8 mouse cellular contexts compared by ENCODE assay signal in genomic region chr7:127769651-127770038, GRCm38 (mm10). TPM values are rescaled to one million over a fixed set of nuclear protein-coding genes. Genes with fewer than 3 reads are reported as not detected.
DNase-seq lines count a peak whose midpoint lies in the region; ATAC-seq and TF ChIP-seq lines count a peak whose summit lies in the region.

Gene Orai3 (plus strand): TSS chr7:127769815.

- H3K27ac ChIP-seq in embryonic facial prominence, embryonic 13.5 days: peak within 1 kb of the TSS; percentile 94
- peak within 1 kb of the TSS; percentile 83 for H3K27ac ChIP-seq in kidney, adult 2 months (ENCODE audit: insufficient read depth, low read depth, low read length)
- H3K27ac ChIP-seq in limb, embryonic 14.5 days (replicated peaks; ENCODE audit: low read depth, low read length): peak within 1 kb of the TSS; percentile 94
- peak within 1 kb of the TSS; percentile 66 for H3K27ac ChIP-seq in midbrain, embryonic 16.5 days (ENCODE audit: low read length)

- no peak for TF ChIP-seq CTCF in kidney, adult 2 months (conservative IDR thresholded peaks at IDR 0.05; ENCODE audit: insufficient read depth, insufficient read length, low read depth, low read length)

- H3K9ac ChIP-seq in embryonic facial prominence, embryonic 13.5 days: peak within 1 kb of the TSS; percentile 92
- H3K9ac ChIP-seq in limb, embryonic 14.5 days (ENCODE audit: low read depth, low read length, severe bottlenecking): peak within 1 kb of the TSS; percentile 81
- peak within 1 kb of the TSS; percentile 70 for H3K9ac ChIP-seq in midbrain, embryonic 16.5 days (ENCODE audit: low read depth, low read length)

- peak within 1 kb of the TSS; percentile 93 for H3K4me2 ChIP-seq in embryonic facial prominence, embryonic 13.5 days
- peak within 1 kb of the TSS; percentile 92 for H3K4me2 ChIP-seq in limb, embryonic 14.5 days (replicated peaks; ENCODE audit: low read depth, low read length, severe bottlenecking)
- peak within 1 kb of the TSS; percentile 71 for H3K4me2 ChIP-seq in midbrain, embryonic 16.5 days (ENCODE audit: low read length)

- peaks cover 31% of the 10 kb centered on the region for H3K4me1 ChIP-seq in embryonic facial prominence, embryonic 13.5 days
- H3K4me1 ChIP-seq in kidney, adult 2 months (ENCODE audit: control insufficient read depth, insufficient read depth, low read length): peaks cover 6% of the 10 kb centered on the region; the same call in 1 of the 2 replicates
- peaks cover 10% of the 10 kb centered on the region for H3K4me1 ChIP-seq in limb, embryonic 14.5 days (ENCODE audit: control insufficient read depth, insufficient read depth, low read length)
- peaks cover 16% of the 10 kb centered on the region for H3K4me1 ChIP-seq in midbrain, embryonic 16.5 days (ENCODE audit: control insufficient read depth, insufficient read depth, low read length)

- 1% methylated on average over 24 of the region's 24 CpGs for WGBS in embryonic facial prominence, embryonic 13.5 days
- WGBS in kidney, adult 2 months: 1% methylated on average over 24 of the region's 24 CpGs
- WGBS in limb, embryonic 14.5 days: 0% methylated on average over 24 of the region's 24 CpGs
- under 1% methylated on average over 24 of the region's 24 CpGs for WGBS in midbrain, embryonic 16.5 days

- H3K36me3 ChIP-seq in embryonic facial prominence, embryonic 13.5 days: peaks cover 39% of the 10 kb centered on the region
- H3K36me3 ChIP-seq in kidney, adult 2 months (ENCODE audit: control insufficient read depth, insufficient read depth, low read length): no peaks in the 10 kb centered on the region
- peaks cover 39% of the 10 kb centered on the region for H3K36me3 ChIP-seq in limb, embryonic 14.5 days (ENCODE audit: control insufficient read depth, insufficient read depth, low read length)
- H3K36me3 ChIP-seq in midbrain, embryonic 16.5 days (ENCODE audit: control insufficient read depth, insufficient read depth, low read length): peaks cover 21% of the 10 kb centered on the region

- no peaks in the 10 kb centered on the region for H3K9me3 ChIP-seq in embryonic facial prominence, embryonic 13.5 days
- no peaks in the 10 kb centered on the region for H3K9me3 ChIP-seq in limb, embryonic 14.5 days (ENCODE audit: control insufficient read depth, low read length)
- H3K9me3 ChIP-seq in midbrain, embryonic 16.5 days (replicated peaks; ENCODE audit: control insufficient read depth, low read length, poor library complexity, severe bottlenecking): no peaks in the 10 kb centered on the region

- peak; percentile 77 to 83 for DNase-seq in left cerebral cortex, adult 18-20 months (ENCODE audit: low spot score in 2 of 2)
- no peak for DNase-seq in left cerebral cortex, adult 11 months (ENCODE audit: low spot score)
- DNase-seq in heart, adult 18-20 months: peak; percentile 94 to 95
- peak; percentile 94 for DNase-seq in kidney, adult 2 months
- DNase-seq in limb, embryonic 14.5 days (ENCODE audit: low spot score): peak; percentile 89
- peak; percentile 73 to 80 for DNase-seq in spleen, postnatal 14 days (ENCODE audit: low spot score in 2 of 2)

- peak within 1 kb of the TSS; percentile 63 for H3K4me3 ChIP-seq in embryonic facial prominence, embryonic 13.5 days
- H3K4me3 ChIP-seq in kidney, adult 2 months (ENCODE audit: insufficient read depth, low read depth, low read length): peak within 1 kb of the TSS; percentile 95
- peak within 1 kb of the TSS; percentile 70 for H3K4me3 ChIP-seq in limb, embryonic 14.5 days (replicated peaks; ENCODE audit: low read length)
- H3K4me3 ChIP-seq in midbrain, embryonic 16.5 days (ENCODE audit: low read depth, low read length): peak within 1 kb of the TSS; percentile 44

- peak; percentile 67 for ATAC-seq in embryonic facial prominence, embryonic 13.5 days (ENCODE audit: insufficient number of reproducible peaks, insufficient read depth, low FRiP score, low TSS enrichment, low read depth)
- peak; percentile 64 for ATAC-seq in limb, embryonic 14.5 days (ENCODE audit: low FRiP score, low read depth)
- peak; percentile 57 for ATAC-seq in midbrain, embryonic 16.5 days

- peak; percentile 87 for TF ChIP-seq POLR2A in kidney, adult 2 months (IDR thresholded peaks at IDR 0.05; ENCODE audit: low read depth, low read length)
- TF ChIP-seq POLR2A in limb, embryonic 14.5 days (IDR thresholded peaks at IDR 0.05; ENCODE audit: borderline replicate concordance, extremely low read depth, insufficient read depth, insufficient read length): peak; percentile 54; the same call in 1 of the 2 replicates

- no peaks in the 10 kb centered on the region for H3K27me3 ChIP-seq in embryonic facial prominence, embryonic 13.5 days
- H3K27me3 ChIP-seq in kidney, adult 2 months (replicated peaks; ENCODE audit: control insufficient read depth, insufficient read depth, low read length): no peaks in the 10 kb centered on the region
- H3K27me3 ChIP-seq in limb, embryonic 14.5 days (ENCODE audit: control insufficient read depth, insufficient read depth, low read length): no peaks in the 10 kb centered on the region
- H3K27me3 ChIP-seq in midbrain, embryonic 16.5 days (ENCODE audit: control insufficient read depth, insufficient read depth, low read depth, low read length): no peaks in the 10 kb centered on the region

RNA-seq across cellular contexts. Expression of gene Orai3, which starts in this region (rescaled TPM):
- total RNA-seq in left cerebral cortex, adult 18-20 months (2021): 10 to 100 TPM; 16.8 to 20.5 TPM
- polyA plus RNA-seq in embryonic facial prominence, embryonic 13.5 days (2015; fragmentation: Nextera tagmentation; extraction: Ambion mirVana): 16.4 and 19.0 TPM in 2 replicates
- 10 to 100 TPM; 20.5 to 26.4 TPM for total RNA-seq in heart, adult 18-20 months (2021)
- 28.2 and 34.6 TPM in 2 replicates for polyA plus RNA-seq in kidney, adult 2 months (2012; rRNA removed)
- polyA plus RNA-seq in limb, embryonic 14.5 days (2012; rRNA removed): 22.8 and 29.6 TPM in 2 replicates
- polyA plus RNA-seq in limb, embryonic 14.5 days (2014; fragmentation: Nextera tagmentation; extraction: Ambion mirVana): 10.5 and 11.6 TPM in 2 replicates
- 8.8 TPM in 2 replicates for polyA plus RNA-seq in midbrain, embryonic 16.5 days (2015; fragmentation: Nextera tagmentation; extraction: Ambion mirVana)

Comparison
In these comparisons a context has a peak if more than half of its experiments do, and no peak if none do; other contexts are left out.
1. H3K4me3 ChIP-seq: peak in every context shown above with its lines; median percentile 95 in kidney, adult 2 months; 70 in limb, embryonic 14.5 days; 63 in embryonic facial prominence, embryonic 13.5 days; 44 in midbrain, embryonic 16.5 days.